Mouse (Mus musculus) spleen, adult 2 months (tissue): ENCODE measurements around the gene Tbl3. TPM values are rescaled to one million over a fixed set of nuclear protein-coding genes. Genes with fewer than 3 reads are reported as not detected.
A peak's percentile ranks its signal among the peaks of the same experiment; 100 is the strongest.
"Not testable (repeated sequence)": the region's sequence is repeated elsewhere in the genome, so short reads cannot be mapped to it uniquely, and the experiment has no call there.

Experiments
- DNase-seq, 2 experiments: peaks; one replicate each; pipeline versions ENCODE4 v3.0.0 to v3.0.0-alpha.2; 2012 to 2021; ENCODE audit warnings: low spot score in 2 of 2, low read depth in 1 of 2
- H3K27ac ChIP-seq: fragments of 200-500 bp; 2 replicates; pipeline ENCODE4 v1.5.1; 2012; ENCODE audit warnings: low read length, inconsistent platforms; ENCODE audit not compliant: insufficient read depth
- H3K27me3 ChIP-seq: fragments of 200-500 bp; 2 replicates; pipeline ENCODE4 v1.6.1; 2012; ENCODE audit warnings: mild to moderate bottlenecking, moderate library complexity, low read length, inconsistent platforms; ENCODE audit not compliant: control insufficient read depth, insufficient read depth
- H3K36me3 ChIP-seq: fragments of 200-500 bp; 2 replicates; pipeline ENCODE4 v1.6.1; 2012; ENCODE audit warnings: mild to moderate bottlenecking, low read length, inconsistent platforms; ENCODE audit not compliant: control insufficient read depth, insufficient read depth
- H3K4me1 ChIP-seq: fragments of 200-500 bp; 2 replicates; pipeline ENCODE4 v1.6.1; 2011; ENCODE audit warnings: inconsistent platforms; ENCODE audit not compliant: control insufficient read depth, insufficient read depth, insufficient read length
- H3K4me3 ChIP-seq: fragments of 200-500 bp; 2 replicates; pipeline ENCODE4 v1.5.1; 2011; ENCODE audit warnings: mild to moderate bottlenecking, inconsistent platforms; ENCODE audit not compliant: insufficient read depth, insufficient read length; ENCODE audit errors: extremely low read depth
- CTCF ChIP-seq: fragments of 200-500 bp; IDR thresholded peaks from 2 replicates; pipeline ENCODE4 v1.5.1; 2011; ENCODE audit warnings: mild to moderate bottlenecking, inconsistent platforms; ENCODE audit not compliant: insufficient read depth, insufficient read length, insufficient replicate concordance; ENCODE audit errors: extremely low read depth
- POLR2A ChIP-seq: fragments of 200-500 bp; IDR thresholded peaks from 2 replicates; pipeline ENCODE4 v1.6.1; 2011; ENCODE audit warnings: low read depth, low read length, inconsistent platforms
- WGBS: fragments of 180-500 bp; shearing (Covaris S2); methylation state at CpG from one replicate; pipeline ENCODE4 v1.1.7; 2018; 5-methylcytosine and 5-hydroxymethylcytosine counted together
- polyA plus RNA-seq: library from polyadenylated mRNA; depleted of rRNA; stranded (reverse); fragments of >200 nt; gene quantifications from 2 replicates; pipeline ENCODE4 v1.2.3, GENCODE M21; 2012

The Tbl3 gene
- polyA plus RNA-seq, 1 experiment, result 52.5 TPM

DNA sequence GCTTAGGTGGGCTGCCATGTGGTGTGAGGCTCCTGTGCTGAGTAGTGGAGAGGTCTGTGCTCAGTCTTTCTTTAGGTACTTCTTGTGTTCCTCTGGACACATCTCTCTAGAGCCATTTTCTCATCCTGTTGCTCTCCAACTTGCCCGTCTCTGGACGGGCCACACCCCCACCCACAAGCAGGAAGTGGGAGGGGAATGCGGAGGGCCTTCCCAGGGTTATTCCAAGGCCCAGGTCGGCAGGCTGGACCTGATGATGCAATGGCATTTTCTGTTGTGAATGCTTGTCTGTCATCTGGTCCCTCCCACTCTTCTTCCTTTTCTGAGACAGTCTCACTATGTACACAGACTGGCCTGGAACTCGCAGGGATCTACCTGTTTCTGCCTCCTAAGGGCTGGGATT is 35.3 kb downstream of the Tbl3 start:
- no peaks in the 10 kb centered on the region for H3K27me3 ChIP-seq
- peaks cover 3% of the 10 kb centered on the region for H3K36me3 ChIP-seq
- DNase-seq, result no peak
- H3K4me1 ChIP-seq, result peaks cover 12% of the 10 kb centered on the region; the same call in 1 of the 2 replicates
- WGBS, result 41% methylated on average over 5 of the region's 5 CpGs
- no peak overlapping the region for H3K4me3 ChIP-seq
- no peak overlapping the region for H3K27ac ChIP-seq
- TF ChIP-seq POLR2A (no peak), CTCF (no peak)

DNA sequence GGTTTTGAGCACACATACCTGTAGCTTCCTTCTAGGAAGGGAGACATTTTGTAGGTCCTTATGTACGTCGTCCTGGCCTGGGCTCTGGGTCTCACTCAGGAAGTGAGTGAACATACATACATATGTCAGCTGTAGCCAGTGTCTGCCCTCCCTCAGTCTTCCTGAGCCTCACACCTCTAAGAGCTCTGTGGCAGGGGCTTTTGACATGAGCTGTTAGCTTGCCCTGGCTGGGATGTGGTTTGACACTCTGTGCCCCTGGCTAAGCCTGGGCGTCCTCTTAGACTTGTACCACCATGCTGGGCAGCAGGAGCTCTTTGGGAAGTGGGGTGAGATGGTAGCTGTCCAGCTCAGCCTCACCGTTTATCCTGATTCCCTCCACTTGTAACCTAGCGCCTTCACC is 36.1 kb downstream of the Tbl3 start:
- H3K27ac ChIP-seq, result no peak overlapping the region
- H3K36me3 ChIP-seq, result no peaks in the 10 kb centered on the region
- WGBS, result 70% methylated on average over 5 of the region's 5 CpGs
- no peaks in the 10 kb centered on the region for H3K27me3 ChIP-seq
- H3K4me1 ChIP-seq, result peaks cover 12% of the 10 kb centered on the region; the same call in 1 of the 2 replicates
- no peak for TF ChIP-seq CTCF
- TF ChIP-seq POLR2A, result no peak
- H3K4me3 ChIP-seq, result no peak overlapping the region
- no peak for DNase-seq

DNA sequence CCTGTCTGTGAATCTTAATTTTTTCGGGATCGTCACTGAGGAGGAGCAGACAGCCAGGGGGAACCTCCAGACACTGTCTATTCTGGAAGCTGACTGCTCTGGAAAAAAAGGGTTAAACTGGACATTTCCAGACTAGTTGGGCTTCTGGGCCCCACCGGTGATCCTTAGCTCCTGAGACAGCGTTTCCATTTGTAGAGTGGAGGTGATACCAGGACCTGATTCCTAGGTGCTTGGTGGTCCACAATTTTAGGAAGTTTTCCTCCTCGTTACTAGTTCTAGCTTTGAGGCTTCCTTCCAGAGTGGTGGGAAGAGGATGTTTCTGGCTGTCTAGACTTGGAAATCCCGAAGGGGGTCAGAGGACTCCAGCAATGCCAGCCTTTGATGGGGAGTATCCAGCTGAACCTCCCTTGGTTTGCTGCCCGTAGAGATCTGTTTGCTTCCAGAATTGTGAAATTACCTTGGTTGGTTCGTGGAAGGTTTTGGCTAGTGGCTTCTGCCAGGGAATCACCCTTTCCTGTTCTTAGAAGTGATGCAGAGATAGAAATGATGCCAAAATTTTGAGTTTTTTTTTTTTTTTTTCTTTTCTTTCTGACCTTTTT is 37.1 kb downstream of the Tbl3 start:
- 11% methylated on average over 8 of the region's 8 CpGs for WGBS
- Histone ChIP-seq H3K36me3 (no peaks in the 10 kb centered on the region), H3K27me3 (no peaks in the 10 kb centered on the region), H3K4me3 (peak overlapping the region; percentile 76), H3K27ac (no peak overlapping the region), H3K4me1 (peaks cover 12% of the 10 kb centered on the region; the same call in 1 of the 2 replicates)
- TF ChIP-seq CTCF (no peak), POLR2A (no peak)
- DNase-seq, result no peak

DNA sequence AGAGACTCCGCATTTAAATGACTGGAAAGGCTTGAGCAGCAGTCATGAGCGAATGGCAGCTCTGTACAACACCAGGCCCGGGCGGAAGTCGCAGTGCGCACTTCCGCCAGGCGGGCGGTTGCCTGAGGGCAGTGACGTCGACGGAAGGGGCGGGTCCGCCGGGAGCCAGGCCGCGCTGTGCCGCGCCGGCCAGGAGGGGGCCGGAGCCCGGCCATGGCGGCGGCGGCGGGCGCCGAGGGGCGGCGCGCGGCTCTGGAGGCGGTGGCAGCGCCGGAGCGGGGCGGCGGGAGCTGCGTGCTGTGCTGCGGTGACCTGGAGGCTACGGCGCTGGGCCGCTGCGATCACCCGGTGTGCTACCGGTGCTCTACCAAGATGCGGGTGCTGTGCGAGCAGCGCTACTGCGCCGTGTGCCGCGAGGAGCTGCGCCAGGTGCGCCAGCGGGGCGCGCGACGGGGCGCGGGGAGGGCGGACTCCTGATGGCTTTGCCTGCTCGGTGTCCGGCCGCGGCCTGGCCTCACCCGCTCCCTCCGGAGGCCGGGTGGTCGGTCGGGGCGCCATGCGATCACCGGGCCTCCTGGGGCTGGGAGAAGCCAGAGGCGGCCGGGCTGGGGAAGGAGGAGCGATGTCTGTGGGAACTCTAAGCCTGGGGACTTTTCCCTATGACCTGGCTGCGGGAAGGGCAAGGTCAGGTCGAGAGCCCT is 37.8 kb downstream of the Tbl3 start, which contains the start of gene Zfp598:
Gene Zfp598, plus strand, starts transcription at position 143 of the 701 bp plus-strand sequence.
- peaks cover 12% of the 10 kb centered on the region; the same call in 1 of the 2 replicates for H3K4me1 ChIP-seq
- no peaks in the 10 kb centered on the region for H3K27me3 ChIP-seq
- no peaks in the 10 kb centered on the region for H3K36me3 ChIP-seq
- H3K27ac ChIP-seq, result peak within 1 kb of the TSS; percentile 58
- peak; percentile 86 to 94 for DNase-seq
- peak within 1 kb of the TSS; percentile 76 for H3K4me3 ChIP-seq
- peak; percentile 41; the same call in 1 of the 2 replicates for TF ChIP-seq POLR2A
- no peak for TF ChIP-seq CTCF
- 1% methylated on average over 76 of the region's 80 CpGs for WGBS

DNA sequence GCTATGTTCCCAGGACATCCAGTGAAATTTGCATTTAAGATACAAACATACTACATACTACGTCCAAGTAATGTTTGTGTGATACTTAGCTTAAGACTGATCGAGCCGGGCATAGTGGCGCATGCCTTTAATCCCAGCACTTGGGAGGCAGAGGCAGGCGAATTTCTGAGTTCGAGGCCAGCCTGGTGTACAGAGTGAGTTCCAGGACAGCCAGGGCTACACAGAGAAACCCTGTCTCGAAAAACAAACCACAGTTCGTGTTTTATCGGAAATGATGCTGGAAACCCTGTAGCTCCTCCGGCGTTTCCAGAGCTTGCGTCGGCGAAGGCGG is 38.3 kb downstream of the Tbl3 start:
- Histone ChIP-seq H3K4me3 (peak overlapping the region; percentile 49), H3K4me1 (peaks cover 12% of the 10 kb centered on the region; the same call in 1 of the 2 replicates), H3K27ac (peak overlapping the region; percentile 46; the same call in 1 of the 2 replicates)
- WGBS, result 8% methylated on average over 15 of the region's 15 CpGs
- not testable (repeated sequence) for H3K36me3 ChIP-seq, DNase-seq, H3K27me3 ChIP-seq

DNA sequence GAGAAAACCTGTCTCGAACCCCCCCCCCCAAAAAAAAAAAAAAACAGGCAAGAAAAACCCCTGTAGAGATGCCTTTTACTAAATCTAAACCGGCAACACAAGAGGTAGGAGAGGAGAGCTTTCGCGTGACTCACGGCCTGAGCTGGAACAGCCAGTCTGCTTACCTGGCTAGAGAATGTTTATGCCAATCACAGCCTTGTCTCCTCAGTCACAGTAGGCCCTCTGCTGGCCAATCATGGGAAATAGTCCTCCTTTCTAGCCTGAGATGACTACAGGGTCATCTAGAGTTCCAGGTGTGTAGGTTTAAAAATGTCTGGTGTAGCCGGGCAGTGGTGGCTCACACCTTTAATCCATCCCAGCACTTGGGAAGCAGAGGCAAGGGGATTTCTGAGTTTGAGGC is 40.0 kb downstream of the Tbl3 start:
- Histone ChIP-seq H3K27ac (no peak overlapping the region), H3K4me3 (no peak overlapping the region), H3K36me3 (no peaks in the 10 kb centered on the region), H3K27me3 (no peaks in the 10 kb centered on the region), H3K4me1 (peaks cover 12% of the 10 kb centered on the region; the same call in 1 of the 2 replicates)
- DNase-seq, result peak; percentile 52 to 71
- TF ChIP-seq CTCF (peak; percentile 41; the same call in 1 of the 2 replicates), POLR2A (no peak)
- 17% methylated on average over 6 of the region's 6 CpGs for WGBS

DNA sequence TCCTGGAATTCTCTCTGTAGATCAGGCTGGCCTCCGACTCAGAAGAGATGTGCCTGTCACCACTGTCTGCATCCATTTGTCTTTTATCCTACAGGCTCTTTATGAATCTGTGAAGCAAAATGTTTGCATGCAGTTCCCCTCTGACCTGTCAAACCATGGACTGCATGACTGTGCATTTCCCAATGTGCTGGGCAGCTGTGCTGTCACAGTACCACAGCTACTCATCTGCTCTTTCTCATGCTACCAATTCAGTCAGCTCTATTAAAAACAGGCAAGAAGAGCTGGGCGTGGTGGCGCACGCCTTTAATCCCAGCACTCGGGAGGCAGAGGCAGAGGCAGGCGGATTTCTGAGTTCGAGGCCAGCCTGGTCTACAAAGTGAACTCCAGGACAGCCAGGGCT is 40.4 kb downstream of the Tbl3 start:
- 78% methylated on average over 7 of the region's 7 CpGs for WGBS
- not testable (repeated sequence) for H3K27me3 ChIP-seq, H3K27ac ChIP-seq, H3K36me3 ChIP-seq, DNase-seq, H3K4me3 ChIP-seq
- H3K4me1 ChIP-seq, result peaks cover 10% of the 10 kb centered on the region; the same call in 1 of the 2 replicates
